Mouse (Mus musculus): ENCODE measurements around the gene Akap2. TPM values are rescaled to one million over a fixed set of nuclear protein-coding genes. Genes with fewer than 3 reads are reported as not detected.

Gene Akap2
- polyA plus RNA-seq, 1 experiment from 2014 or later = 11.4 TPM

GRCm38 (mm10) chr4:57793989-57794388 lies 76.5 kb downstream of the Akap2 start:
- Histone ChIP-seq H3K9ac (ENCODE audit: low read length) (no peak overlapping the region), H3K9me3 (ENCODE audit: control insufficient read depth, low read length) (no peaks in the 10 kb centered on the region), H3K4me2 (replicated peaks; ENCODE audit: low read depth) (no peak overlapping the region), H3K36me3 (ENCODE audit: control insufficient read depth, insufficient read depth, low read length) (no peaks in the 10 kb centered on the region), H3K4me1 (replicated peaks; ENCODE audit: control insufficient read depth, insufficient read depth) (peaks cover 2% of the 10 kb centered on the region; the same call in 1 of the 2 replicates), H3K4me3 (ENCODE audit: low read depth, low read length) (no peak overlapping the region), H3K27ac (replicated peaks) (0 out of 2 replicates have a peak overlapping the region, but pooled peaks have one; percentile 8), H3K27me3 (ENCODE audit: control insufficient read depth, insufficient read depth, low read length) (no peaks in the 10 kb centered on the region)
- WGBS = 47% methylated on average over 8 of the region's 8 CpGs
- ATAC-seq (ENCODE audit: low FRiP score, low TSS enrichment) (no peak), DNase-seq (ENCODE audit: low spot score) (no peak)
- TF ChIP-seq CTCF (IDR thresholded peaks at IDR 0.05; ENCODE audit: low read depth) = no peak
- no peak for TF ChIP-seq EP300 (optimal IDR thresholded peaks at IDR 0.05)

- H3K9me3 ChIP-seq (ENCODE audit: control insufficient read depth, low read length) = no peaks in the 10 kb centered on the region
- no peak overlapping the region for H3K4me2 ChIP-seq (replicated peaks; ENCODE audit: low read depth)
- TF ChIP-seq CTCF (IDR thresholded peaks at IDR 0.05; ENCODE audit: low read depth) (no peak), EP300 (optimal IDR thresholded peaks at IDR 0.05) (no peak)
- no peaks in the 10 kb centered on the region for H3K27me3 ChIP-seq (ENCODE audit: control insufficient read depth, insufficient read depth, low read length)
- H3K27ac ChIP-seq (replicated peaks) = no peak overlapping the region
- no peak overlapping the region for H3K9ac ChIP-seq (ENCODE audit: low read length)
- peaks cover 2% of the 10 kb centered on the region; the same call in 1 of the 2 replicates for H3K4me1 ChIP-seq (replicated peaks; ENCODE audit: control insufficient read depth, insufficient read depth)
- H3K4me3 ChIP-seq (ENCODE audit: low read depth, low read length) = no peak overlapping the region
- DNase-seq (ENCODE audit: low spot score) (no peak), ATAC-seq (ENCODE audit: low FRiP score, low TSS enrichment) (no peak)
- H3K36me3 ChIP-seq (ENCODE audit: control insufficient read depth, insufficient read depth, low read length) = no peaks in the 10 kb centered on the region
- WGBS = 12% methylated on average over 3 of the region's 3 CpGs
These were observed 77.1 kb downstream of the Akap2 start for GRCm38 (mm10) chr4:57794547-57794946.

GRCm38 (mm10) chr4:57797548-57798285 lies 80.3 kb downstream of the Akap2 start:
- no peak overlapping the region for H3K4me2 ChIP-seq (replicated peaks; ENCODE audit: low read depth)
- H3K9me3 ChIP-seq (ENCODE audit: control insufficient read depth, low read length) = no peaks in the 10 kb centered on the region
- H3K4me1 ChIP-seq (replicated peaks; ENCODE audit: control insufficient read depth, insufficient read depth) = peaks cover 2% of the 10 kb centered on the region; the same call in 1 of the 2 replicates
- H3K27me3 ChIP-seq (ENCODE audit: control insufficient read depth, insufficient read depth, low read length) = no peaks in the 10 kb centered on the region
- 53% methylated on average over 9 of the region's 9 CpGs for whole genome bisulfite sequencing
- TF ChIP-seq EP300 (optimal IDR thresholded peaks at IDR 0.05) (no peak), CTCF (IDR thresholded peaks at IDR 0.05; ENCODE audit: low read depth) (no peak)
- DNase-seq (ENCODE audit: low spot score) (no peak), ATAC-seq (ENCODE audit: low FRiP score, low TSS enrichment) (no peak)
- H3K36me3 ChIP-seq (ENCODE audit: control insufficient read depth, insufficient read depth, low read length) = no peaks in the 10 kb centered on the region
- no peak overlapping the region for H3K4me3 ChIP-seq (ENCODE audit: low read depth, low read length)
- H3K27ac ChIP-seq (replicated peaks) = no peak overlapping the region
- H3K9ac ChIP-seq (ENCODE audit: low read length) = no peak overlapping the region

- no peak for TF ChIP-seq EP300 (optimal IDR thresholded peaks at IDR 0.05)
- TF ChIP-seq CTCF (IDR thresholded peaks at IDR 0.05; ENCODE audit: low read depth) = no peak
- Histone ChIP-seq H3K9ac (ENCODE audit: low read length) (no peak overlapping the region), H3K9me3 (ENCODE audit: control insufficient read depth, low read length) (no peaks in the 10 kb centered on the region), H3K27me3 (ENCODE audit: control insufficient read depth, insufficient read depth, low read length) (no peaks in the 10 kb centered on the region), H3K36me3 (ENCODE audit: control insufficient read depth, insufficient read depth, low read length) (no peaks in the 10 kb centered on the region), H3K4me1 (replicated peaks; ENCODE audit: control insufficient read depth, insufficient read depth) (0 out of 2 replicates have a peak, but pooled peaks cover 2% of the 10 kb centered on the region), H3K27ac (replicated peaks) (peak overlapping the region; percentile 67), H3K4me2 (replicated peaks; ENCODE audit: low read depth) (no peak overlapping the region), H3K4me3 (ENCODE audit: low read depth, low read length) (no peak overlapping the region)
- DNase-seq (ENCODE audit: low spot score) (peak; percentile 76), ATAC-seq (ENCODE audit: low FRiP score, low TSS enrichment) (peak; percentile 96)
- WGBS = 29% methylated on average over 10 of the region's 10 CpGs
These were observed 81.0 kb downstream of the Akap2 start for GRCm38 (mm10) chr4:57798286-57799018.

GRCm38 (mm10) chr4:57799297-57799696 lies 81.8 kb downstream of the Akap2 start:
- ATAC-seq (ENCODE audit: low FRiP score, low TSS enrichment) (no peak), DNase-seq (ENCODE audit: low spot score) (no peak)
- no peak overlapping the region for H3K9ac ChIP-seq (ENCODE audit: low read length)
- no peaks in the 10 kb centered on the region for H3K9me3 ChIP-seq (ENCODE audit: control insufficient read depth, low read length)
- 0 out of 2 replicates have a peak, but pooled peaks cover 2% of the 10 kb centered on the region for H3K4me1 ChIP-seq (replicated peaks; ENCODE audit: control insufficient read depth, insufficient read depth)
- whole genome bisulfite sequencing = 50% methylated on average over 1 of the region's 1 CpGs
- no peak overlapping the region for H3K4me2 ChIP-seq (replicated peaks; ENCODE audit: low read depth)
- no peak overlapping the region for H3K27ac ChIP-seq (replicated peaks)
- H3K36me3 ChIP-seq (ENCODE audit: control insufficient read depth, insufficient read depth, low read length) = no peaks in the 10 kb centered on the region
- H3K27me3 ChIP-seq (ENCODE audit: control insufficient read depth, insufficient read depth, low read length) = no peaks in the 10 kb centered on the region
- TF ChIP-seq EP300 (optimal IDR thresholded peaks at IDR 0.05) (no peak), CTCF (IDR thresholded peaks at IDR 0.05; ENCODE audit: low read depth) (no peak)
- H3K4me3 ChIP-seq (ENCODE audit: low read depth, low read length) = no peak overlapping the region

All from stomach, postnatal 0 days (tissue).